Mouse (Mus musculus) right cerebral cortex, adult 18-20 months (tissue): ENCODE results near the gene Tmem190.
A peak's percentile ranks its signal among the peaks of the same experiment; 100 is the strongest.
"Not testable (repeated sequence)": the region's sequence is repeated elsewhere in the genome, so short reads cannot be mapped to it uniquely, and the experiment has no call there.

Source experiments
- DNase-seq: peaks from one replicate; pipeline ENCODE4 v3.0.0; 2022; ENCODE audit warnings: mixed read lengths

The Tmem190 gene

DNA sequence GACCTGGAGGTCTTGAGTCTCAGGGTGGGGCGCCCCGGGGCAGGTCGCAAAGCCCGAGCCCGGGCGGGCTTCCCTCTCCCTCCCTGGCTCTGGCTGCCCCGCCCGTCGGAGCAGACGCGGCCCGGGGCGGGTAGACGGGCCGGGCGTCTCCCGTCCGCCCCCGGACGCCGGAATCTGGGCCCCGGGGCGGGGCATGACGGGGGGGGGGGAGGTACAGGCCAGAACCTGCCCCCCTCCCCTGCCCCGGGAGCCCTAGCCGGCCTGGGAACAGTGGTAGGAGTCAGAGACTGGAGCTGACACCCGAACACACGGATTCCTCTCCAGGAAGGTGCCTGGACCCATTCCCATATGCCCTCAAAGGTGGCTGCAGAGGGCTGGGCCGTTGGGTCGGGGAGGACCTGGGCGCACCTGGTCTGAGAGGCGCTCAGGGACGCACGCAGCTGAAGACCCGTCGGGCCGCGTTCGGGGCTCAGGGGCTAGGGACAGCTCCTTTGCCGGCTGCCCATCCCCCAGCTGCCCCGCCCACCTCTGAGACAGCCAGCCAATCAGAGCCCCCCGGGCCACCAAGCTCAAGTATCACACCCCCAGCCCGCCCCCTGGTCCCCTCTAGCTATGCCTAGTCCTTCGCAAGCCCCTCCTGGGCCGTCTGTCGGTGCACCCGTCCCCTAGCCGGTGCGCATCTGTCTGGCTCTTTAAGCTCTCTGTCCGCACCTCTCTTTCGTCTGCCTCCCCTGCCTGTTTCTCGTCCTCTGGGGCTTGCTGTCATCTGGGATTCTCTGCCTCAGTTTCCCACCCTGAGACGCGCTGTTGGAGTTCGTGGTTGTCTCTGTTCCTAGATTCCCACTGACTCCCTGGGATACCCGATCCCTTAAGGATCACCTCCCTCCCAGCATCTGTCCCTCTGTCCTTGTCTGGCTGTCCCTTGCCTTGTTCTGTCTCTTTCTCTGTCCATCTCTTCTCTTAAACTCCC is 5.6 kb upstream of the Tmem190 start:
- no peak for DNase-seq

DNA sequence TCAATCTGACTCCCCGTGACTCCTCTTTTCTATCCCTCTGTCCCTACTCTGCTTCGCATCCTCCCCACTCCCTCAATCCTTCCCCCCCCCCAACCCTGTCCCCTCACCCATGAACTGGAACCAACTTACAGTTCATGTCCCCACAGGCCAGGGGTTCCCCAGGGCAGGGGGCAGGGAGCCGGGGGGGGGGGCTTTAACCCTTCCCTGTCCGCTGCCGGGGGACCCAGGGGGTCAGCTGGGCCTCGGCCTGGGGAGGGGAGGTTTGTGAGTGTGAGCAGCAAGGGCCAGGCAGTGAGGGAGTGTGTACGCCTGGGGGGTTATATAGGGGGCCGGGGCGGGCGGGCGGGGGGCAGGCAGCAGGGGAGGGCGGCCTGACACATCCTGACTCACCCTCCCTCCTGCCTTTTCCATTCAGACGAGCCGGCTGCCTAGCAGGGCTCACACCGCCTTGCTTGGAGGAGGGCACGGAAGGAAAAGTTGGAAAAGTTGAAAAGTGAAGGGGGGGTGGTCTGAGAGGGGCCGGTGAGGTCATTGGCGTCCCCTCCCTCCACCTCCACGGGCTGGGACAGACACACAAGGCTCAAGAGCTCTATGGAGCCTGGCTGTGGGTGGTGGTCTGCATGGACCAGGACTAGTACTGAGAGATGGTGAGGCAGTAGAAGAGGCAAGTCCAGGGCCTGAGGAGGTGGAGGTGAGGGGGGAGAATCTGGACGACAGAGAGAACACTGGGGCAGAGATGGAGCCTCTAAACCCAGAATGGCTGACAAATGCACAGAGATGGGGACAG is 4.7 kb upstream of the Tmem190 start:
- no peak for DNase-seq

DNA sequence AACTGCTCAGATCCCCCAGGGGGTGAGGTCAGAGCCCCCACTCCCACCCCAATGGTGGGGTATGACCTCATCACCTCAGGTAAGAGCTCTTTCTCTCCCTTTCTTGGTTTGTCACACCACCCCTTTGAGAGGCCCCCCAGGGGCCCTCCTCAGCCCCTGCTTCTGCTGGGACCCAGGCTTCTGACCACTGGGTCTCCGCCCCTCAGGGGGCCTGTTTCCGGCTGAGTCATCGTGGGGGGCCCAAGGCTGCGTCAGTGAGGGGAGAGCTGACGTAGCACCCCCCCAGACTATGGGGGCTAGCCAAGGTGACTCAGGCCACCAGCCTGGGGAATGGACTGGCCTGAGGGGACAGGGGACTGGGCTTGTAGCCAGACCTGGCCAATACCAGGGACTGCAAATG is 2.8 kb upstream of the Tmem190 start:
- no peak for DNase-seq

DNA sequence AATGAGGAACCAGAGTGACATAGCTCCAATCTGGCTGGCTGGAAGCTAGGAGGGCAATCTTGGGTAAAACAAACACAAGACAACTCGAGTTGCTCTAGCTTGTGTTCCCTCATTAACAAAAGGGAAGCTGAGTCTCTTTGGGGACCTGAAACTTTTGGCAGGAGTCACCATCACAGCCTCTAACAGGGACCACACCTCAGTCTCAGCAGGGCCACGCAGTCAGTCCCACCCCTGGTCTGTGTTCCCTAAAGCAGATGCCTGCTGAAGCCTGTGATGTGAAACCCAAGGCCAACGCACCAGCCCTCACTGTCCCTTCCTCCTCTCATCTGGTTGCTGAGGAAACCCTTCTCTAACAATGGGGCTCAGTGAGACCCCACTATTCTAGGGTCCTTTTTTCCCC is 607 bp upstream of the Tmem190 start:
- no peak for DNase-seq

DNA sequence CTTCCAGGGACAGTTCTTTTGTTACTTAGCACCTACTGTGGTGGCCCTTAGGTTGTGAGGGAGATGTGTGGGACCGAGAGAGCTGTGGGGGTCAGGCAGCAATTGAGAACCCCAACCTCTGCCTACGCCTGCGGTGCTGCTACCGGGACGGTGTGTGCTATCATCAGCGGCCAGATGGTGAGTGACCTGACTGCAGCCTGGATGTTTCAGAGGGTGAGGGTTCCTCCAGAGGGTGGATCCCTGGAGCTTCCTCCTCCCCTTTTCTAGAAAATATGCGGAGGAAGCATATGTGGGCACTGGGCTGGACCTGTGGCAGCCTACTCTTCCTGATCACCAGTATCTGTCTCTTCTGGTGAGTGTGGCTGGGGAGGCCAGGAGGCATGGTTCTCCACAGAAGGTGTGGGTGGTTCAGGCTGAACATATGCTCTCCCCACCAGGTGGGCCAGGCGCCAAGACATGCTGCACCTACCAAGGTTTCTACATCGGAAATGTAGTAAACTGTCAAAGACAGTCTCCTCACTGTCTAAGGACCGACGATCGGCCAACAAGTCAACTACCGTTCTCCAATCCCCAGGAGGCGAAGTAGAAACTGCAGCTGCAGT is 1.0 kb downstream of the Tmem190 start:
- peak; percentile 60 for DNase-seq

DNA sequence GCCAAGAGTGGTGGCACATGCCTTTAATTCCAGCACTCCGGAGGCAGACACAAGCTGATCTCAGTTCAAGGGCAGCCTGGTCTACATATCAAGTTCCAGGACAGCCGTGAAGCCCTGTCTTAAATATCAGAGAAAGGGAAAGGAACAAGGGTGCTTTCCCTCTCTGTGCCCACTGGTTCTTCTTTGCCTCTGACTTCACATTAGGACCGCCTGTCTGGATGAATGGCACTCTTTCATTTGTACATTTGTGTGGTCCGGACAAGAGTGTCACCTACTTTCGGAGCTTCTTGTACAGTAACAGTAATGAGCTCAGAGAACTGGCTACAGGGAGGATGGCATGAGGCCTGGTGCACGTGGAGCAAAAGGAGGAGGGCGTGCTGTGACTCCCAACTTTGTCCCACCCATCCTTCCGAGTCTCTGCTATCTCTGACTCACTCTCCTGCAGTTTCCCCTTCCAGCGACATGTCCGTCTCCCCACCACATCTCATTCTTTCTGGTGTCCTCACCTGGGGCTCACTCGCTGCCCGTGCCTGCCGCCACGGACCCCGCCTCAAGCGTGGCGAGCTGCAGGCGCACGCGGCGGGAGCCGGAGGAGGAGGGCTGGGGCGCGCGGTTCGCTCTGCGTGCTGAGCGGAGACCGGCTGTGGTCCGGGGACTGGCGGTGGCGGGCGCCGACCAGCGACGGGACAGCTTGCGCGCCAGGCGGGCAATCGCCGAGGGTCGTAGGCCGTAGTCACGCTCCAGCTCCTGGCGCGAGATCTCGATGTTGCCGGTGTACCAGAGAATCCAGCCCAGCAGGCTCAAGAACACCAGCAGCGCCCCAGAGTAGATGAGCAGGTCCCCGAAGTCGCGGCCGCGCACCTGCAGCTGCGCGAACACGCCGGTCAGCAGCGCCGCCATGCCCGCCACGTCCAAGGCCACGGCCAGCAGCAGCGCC is 6.0 kb downstream of the Tmem190 start:
- DNase-seq: peak; percentile 53

DNA sequence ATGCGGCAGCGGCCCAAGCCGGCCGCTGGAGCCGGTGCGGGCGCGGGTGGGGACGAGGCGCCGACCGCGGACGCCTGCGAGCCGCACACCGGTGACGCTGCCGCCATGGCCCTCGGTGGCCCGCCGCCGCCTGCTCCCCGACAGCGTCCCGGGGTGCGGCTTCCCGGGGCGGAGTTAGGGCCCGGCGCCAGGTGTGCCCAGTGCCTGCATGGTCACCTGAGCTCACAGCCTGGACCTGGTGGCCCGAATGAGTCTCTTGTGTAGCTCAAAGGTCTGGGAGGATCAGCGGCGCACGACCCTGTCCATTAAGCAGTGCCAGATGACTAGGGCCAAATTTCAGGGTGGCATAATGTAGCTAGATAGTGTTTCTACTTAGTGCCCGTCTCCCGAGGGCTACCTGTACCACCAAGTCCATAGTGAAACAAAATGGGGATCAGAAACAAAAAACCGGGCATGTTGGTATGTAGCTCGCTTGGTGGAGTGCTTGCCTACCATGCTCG is 6.7 kb downstream of the Tmem190 start, which contains the start of gene Tmem238:
TSS of gene Tmem238 (minus strand) at position 221 of the 500 bp plus-strand sequence.
- DNase-seq: no peak

DNA sequence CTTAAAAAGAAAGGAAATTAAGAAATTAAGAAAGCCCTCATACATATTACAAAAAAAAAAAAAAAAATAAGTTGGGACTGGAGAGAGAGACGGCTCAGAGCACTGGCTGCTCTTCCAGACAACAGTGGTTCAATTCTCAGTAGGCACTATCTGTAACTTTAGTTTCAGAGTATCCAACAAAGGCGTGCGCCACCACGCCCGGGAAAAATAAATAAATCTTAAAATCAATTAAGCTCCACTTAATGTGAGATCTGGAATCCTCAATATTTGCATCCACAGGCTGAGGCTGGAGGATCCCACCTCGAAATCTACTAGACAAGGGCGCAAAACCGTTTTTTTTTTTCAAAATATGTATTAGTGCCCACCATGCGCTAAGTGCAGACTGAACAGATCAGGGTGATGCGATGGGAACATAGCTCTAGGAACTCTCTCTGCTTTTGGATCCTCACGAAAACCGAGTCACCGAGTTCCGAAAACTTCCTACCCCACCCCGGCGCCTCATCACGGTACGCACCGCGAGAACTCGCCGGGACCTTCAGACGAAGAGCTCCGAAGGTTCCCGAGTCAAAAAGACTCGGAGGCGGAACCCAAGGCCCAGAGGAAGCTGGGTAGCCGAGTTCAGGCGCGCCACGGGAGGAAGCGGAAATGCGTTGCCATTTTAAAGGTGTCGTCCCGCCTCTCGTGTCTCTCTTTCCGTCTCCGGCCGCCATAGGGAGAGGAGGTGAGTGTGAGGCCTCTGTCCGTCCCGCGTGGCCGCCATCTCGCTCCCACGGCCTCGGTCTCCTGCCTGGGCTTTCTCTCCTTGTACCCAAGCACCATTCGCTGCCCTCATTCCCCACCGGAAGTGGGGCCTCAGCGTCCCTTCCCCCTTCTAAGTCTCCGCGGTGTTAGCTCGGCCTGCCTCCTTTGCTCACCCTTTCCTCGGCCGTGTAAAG is 9.8 kb downstream of the Tmem190 start, which contains the start of gene Rpl28:
TSS of gene Rpl28 (plus strand) at position 597 of the 935 bp plus-strand sequence.
- peak; percentile 97 for DNase-seq

DNA sequence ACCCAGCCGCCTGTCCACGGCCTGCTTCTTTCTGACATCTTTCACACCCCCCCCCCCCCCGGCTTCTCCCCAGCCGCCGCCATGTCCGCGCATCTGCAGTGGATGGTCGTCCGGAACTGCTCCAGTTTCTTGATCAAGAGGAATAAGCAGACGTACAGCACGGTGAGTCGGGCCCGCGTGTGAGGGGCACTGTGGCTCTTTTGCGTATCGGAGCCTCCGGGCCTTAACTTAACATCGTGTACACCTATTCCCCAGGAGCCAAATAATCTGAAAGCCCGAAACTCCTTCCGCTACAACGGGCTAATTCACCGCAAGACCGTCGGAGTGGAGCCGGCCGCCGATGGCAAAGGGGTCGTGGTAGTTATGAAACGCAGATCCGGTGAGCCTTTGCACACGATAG is 10.5 kb downstream of the Tmem190 start:
- not testable (repeated sequence) for DNase-seq

DNA sequence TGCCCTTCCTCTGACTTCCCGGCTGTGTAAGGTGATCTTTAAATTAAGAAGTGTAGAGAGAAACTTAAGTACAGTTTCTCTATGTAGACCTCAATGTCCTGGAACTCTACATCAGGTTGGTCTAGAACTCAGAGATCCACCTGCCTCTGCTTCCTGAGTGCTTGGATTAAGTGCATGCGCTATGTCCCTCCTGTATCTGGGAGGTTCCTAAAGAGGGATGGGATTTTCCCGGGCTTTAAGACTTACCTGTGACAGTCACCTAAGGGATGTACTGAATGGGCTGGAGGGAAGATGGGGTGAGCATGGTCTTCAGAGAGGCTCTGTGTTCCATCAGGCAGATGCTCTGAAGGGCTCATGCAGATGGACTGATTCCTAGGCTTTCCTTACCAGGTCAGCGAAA is 10.9 kb downstream of the Tmem190 start:
- no peak for DNase-seq

DNA sequence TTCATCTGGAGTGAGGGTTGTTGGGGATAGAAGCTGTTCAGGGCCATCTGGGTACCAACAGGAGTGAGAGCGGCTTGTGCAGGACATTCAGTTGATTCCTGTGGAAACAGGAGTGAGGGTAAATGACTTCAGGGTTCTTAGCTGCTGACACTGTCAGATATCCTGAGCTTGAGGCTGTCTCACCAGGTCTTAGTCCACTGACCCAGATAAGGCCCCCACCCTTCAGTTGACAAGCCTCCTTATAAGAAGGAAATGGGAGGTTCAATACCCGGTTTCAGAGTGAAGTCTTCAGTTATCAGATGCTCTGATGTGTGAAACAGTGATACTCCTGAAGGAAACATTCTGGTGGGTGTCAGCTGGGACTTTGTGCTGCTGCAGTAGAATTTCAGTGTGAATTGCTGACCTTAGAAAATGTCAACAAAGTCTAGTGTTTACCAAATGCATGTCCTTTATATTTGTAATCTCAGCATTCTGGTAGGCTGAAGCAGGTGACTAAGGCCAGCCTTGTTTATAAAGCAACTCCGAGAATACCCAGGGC is 12.0 kb downstream of the Tmem190 start:
- no peak for DNase-seq

DNA sequence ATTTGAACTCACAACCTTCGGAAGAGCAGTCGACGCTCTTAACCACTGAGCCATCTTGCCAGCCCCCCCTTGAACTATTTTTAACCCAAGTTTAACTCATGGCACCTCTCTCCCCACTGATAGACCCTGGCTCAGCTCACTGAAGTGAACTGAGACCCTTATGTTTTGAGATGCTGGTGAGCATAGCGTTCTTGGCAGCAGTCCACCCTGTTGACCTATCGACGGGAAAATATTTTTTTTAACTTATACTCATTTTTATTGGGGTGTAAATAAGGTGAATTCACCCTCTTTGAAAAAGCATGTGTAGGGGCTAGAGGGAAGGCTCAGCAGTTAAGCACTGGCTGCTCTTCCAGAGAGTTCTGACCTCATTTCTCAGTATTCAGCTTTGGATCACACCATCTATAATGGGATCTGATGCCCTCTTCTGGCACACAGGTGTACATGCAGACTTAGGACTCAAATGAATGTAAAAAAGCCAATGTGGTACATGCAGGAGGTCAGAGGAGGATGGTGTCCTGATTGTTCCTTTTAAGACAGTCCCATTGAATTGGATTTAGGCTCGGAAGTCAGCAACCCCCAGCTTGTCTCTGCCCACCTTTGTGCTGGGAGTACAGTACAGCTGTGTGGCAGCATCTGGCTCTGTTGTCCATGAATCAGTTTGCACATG is 13.2 kb downstream of the Tmem190 start:
- no peak for DNase-seq

DNA sequence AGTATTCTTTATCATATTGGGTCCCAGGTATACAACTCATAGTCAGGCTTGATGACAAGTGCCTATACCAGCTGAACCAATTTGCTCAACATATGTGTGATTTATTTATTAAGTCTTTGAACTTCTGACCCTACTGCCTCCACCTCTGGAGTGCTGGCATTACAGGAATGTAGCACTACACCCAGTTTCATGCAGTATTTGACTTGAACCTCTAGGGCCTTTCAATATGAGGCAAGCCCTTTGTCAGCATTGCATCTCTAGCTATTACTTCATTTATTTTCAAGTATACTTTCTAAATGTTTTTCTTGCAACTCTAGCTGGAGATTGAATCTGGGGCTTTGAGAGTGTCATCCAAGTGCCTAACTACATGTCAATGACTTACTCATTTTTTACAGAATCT is 19.5 kb downstream of the Tmem190 start:
- DNase-seq: no peak

DNA sequence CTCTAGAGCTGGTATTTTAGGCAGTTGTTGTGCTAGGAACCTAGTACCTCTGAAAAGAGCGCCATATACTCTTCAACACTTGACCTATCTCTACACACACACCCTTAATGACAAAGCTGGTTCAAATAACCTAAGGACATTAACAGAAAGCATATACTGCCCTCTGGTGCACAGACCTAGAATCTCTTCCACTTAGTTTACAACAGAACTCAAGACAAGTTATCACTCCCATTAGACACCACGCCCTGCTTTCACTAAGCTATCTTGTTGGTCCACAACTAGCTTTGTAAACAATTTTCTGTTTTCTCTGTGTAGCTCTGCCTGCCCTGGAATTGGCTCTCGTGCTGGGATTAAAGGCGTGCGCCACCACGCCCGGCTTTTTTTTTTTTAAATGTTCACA is 24.0 kb downstream of the Tmem190 start:
- no peak for DNase-seq

DNA sequence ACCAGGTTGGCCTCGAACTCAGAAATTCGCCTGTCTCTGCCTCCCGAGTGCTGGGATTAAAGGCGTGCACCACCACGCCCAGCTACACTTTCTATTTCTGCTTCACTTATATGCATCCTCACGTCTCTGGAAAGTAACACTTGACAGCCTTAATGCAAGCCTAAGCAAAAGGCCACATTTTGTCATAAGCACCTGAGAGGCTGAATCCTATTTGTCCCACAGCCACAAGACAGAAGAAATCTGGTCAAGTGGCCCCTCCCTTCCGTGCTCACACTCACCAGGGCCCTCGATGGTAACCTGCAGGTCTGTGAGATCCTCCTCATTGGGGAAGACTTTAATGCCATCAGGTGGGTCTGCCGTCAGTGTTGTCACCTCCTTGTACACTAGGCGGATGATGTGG is 28.4 kb downstream of the Tmem190 start:
- not testable (repeated sequence) for DNase-seq

DNA sequence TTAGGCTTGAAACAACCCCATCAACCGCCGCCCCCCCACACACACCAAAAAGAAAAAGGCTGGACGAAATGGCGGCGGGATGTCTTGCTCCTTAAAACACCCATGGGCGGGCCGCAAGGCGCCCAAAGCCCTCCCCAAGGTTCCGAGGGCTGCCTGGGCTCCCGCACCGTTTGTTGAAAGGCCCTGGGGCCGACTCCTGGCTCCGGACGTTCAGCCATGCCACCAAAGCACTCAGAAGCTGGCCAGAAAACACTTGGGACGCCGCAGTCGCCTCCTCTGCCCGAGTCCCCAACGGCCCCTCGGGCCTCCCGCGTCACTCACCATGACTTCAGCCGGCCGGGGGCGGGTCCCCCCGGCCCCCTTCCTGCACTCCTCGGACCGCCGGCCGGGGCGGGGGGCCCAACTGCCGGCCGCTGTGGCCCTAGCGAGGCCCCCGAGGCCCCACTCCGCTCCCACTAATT is 29.1 kb downstream of the Tmem190 start:
- DNase-seq: no peak

DNA sequence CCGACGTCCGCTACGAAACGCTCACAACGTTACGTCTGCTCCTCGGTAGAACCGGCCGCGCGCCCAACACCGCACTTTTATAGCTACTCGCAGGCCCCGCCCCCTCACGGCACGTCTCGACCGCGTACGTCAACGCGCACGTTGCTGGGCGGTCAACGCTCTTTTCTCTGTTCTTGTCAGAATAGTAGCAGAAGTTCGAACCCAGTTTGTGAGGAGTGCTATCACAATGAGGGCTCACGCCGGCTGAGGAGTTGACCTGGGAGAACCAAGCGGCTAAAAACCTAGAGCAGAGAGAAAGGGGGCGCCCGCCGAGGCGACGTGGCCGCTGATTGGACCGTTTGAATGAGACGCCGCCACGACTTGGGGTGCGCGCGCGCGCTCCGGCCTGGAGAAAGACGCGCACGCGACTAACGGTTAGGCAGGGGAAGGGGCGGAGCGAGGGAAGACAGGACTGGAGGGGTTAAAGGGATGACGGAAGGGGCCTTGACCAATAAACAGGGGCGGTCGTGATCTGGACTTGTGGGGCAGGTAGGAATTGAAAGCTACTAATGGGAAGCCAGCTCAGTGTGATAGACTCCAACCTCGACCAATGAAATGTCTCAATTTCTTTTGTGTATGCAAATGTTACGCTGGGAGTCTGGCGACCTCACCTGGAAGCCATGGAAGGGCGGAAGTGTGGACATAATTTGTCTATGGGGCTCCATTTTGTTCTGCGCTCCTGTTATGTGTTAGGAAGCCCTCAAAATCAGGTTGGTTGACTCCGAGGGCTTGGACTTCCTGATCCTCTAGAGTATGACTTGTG is 29.8 kb downstream of the Tmem190 start, which contains the start of gene Ube2s:
TSS of gene Ube2s (minus strand) at position 288 of the 802 bp plus-strand sequence.
- peak; percentile 99 for DNase-seq

DNA sequence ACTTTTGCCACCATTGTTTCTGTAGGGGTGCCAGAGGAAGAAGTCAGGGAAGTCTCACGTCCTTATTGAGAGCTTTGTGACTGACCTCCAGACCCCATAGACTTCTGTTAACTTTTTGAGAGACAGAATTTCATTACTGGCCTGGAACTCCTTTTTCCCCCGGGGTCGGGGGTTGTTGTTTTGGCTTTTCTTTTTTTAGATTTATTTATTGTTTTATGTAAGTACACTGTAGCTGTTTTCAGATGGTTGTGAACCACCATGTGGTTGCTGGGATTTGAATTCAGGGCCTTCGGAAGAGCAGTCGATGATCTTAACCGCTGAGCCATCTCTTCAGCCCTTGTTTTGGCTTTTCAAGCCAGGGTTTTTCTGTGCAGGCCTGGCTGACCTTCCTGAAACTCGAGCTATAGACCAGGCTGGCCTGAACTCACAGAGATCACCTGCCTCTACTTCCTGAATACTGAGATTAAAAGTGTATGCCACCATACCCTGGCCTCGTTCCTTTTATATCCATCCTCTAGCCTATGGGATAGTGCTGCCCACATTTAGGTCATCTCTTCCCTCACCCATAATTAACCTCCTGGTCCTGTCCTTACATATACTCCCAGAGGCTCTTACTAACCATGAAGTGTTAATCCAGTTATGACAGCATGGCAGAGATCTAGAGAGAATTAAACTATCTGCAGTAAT is 30.5 kb downstream of the Tmem190 start:
- no peak for DNase-seq
